Mouse (Mus musculus): ENCODE results near the gene Poglut1. TPM values are rescaled to one million over a fixed set of nuclear protein-coding genes. Genes with fewer than 3 reads are reported as not detected.

Gene Poglut1
- polyA plus RNA-seq, 1 experiment: 6.5 TPM

GRCm38 (mm10) chr16:38475681-38476311, 74.3 kb downstream of the Poglut1 start:
- H3K4me1 ChIP-seq (ENCODE audit: control insufficient read depth, insufficient read depth, insufficient read length, low read length): peaks cover 3% of the 10 kb centered on the region
- no peaks in the 10 kb centered on the region for H3K27me3 ChIP-seq (ENCODE audit: control insufficient read depth, insufficient read depth, low read length)
- H3K4me3 ChIP-seq (ENCODE audit: low read depth, low read length): no peak overlapping the region
- no peak overlapping the region for H3K27ac ChIP-seq (ENCODE audit: insufficient read depth, low read depth, low read length)
- H3K36me3 ChIP-seq (ENCODE audit: control insufficient read depth, insufficient read depth, low read length): no peaks in the 10 kb centered on the region
- no peak for TF ChIP-seq CTCF (IDR thresholded peaks at IDR 0.05; ENCODE audit: extremely low read depth, insufficient read length, insufficient replicate concordance, low read depth, low read length)
- no peak for TF ChIP-seq POLR2A (IDR thresholded peaks at IDR 0.05; ENCODE audit: low read depth, low read length)
- WGBS: 43% methylated on average over 4 of the region's 4 CpGs

Other genes starting within 250 kb of the Poglut1 start
- 0.05 and 0.16 TPM in 2 replicates for gene Maats1, start 208.1 kb downstream of the Poglut1 start, polyA plus RNA-seq (2012; rRNA removed)
- gene Cox17, start 203.3 kb downstream of the Poglut1 start, polyA plus RNA-seq (2012; rRNA removed): 31.6 and 76.2 TPM in 2 replicates
- not detected in 2 replicates for gene Gm21987, start 203.2 kb downstream of the Poglut1 start, polyA plus RNA-seq (2012; rRNA removed)
- 6.5 and 7.7 TPM in 2 replicates for gene Popdc2, start 188.0 kb downstream of the Poglut1 start, polyA plus RNA-seq (2012; rRNA removed)
- gene Pla1a, start 117.1 kb downstream of the Poglut1 start, polyA plus RNA-seq (2012; rRNA removed): 0.67 and 0.86 TPM in 2 replicates
- 11.8 and 20.2 TPM in 2 replicates for gene Adprh, start 97.6 kb downstream of the Poglut1 start, polyA plus RNA-seq (2012; rRNA removed)
- gene Cd80, start 94.7 kb downstream of the Poglut1 start, polyA plus RNA-seq (2012; rRNA removed): 0.23 and 0.33 TPM in 2 replicates
- gene Timmdc1, start 27.6 kb downstream of the Poglut1 start, polyA plus RNA-seq (2012; rRNA removed): 14.0 and 24.4 TPM in 2 replicates
- gene Tmem39a, start 8.4 kb upstream of the Poglut1 start, polyA plus RNA-seq (2012; rRNA removed): 20.5 and 29.2 TPM in 2 replicates
- 2.0 and 4.0 TPM in 2 replicates for gene Arhgap31, start 163.0 kb upstream of the Poglut1 start, polyA plus RNA-seq (2012; rRNA removed)
- gene B4galt4, start 192.0 kb upstream of the Poglut1 start, polyA plus RNA-seq (2012; rRNA removed): 5.1 and 8.7 TPM in 2 replicates